Mouse (Mus musculus): ENCODE data around the gene Trak1. TPM values are rescaled to one million over a fixed set of nuclear protein-coding genes. Genes with fewer than 3 reads are reported as not detected.

The Trak1 gene
- polyA plus RNA-seq, 1 experiment, result 9.7 TPM

DNA sequence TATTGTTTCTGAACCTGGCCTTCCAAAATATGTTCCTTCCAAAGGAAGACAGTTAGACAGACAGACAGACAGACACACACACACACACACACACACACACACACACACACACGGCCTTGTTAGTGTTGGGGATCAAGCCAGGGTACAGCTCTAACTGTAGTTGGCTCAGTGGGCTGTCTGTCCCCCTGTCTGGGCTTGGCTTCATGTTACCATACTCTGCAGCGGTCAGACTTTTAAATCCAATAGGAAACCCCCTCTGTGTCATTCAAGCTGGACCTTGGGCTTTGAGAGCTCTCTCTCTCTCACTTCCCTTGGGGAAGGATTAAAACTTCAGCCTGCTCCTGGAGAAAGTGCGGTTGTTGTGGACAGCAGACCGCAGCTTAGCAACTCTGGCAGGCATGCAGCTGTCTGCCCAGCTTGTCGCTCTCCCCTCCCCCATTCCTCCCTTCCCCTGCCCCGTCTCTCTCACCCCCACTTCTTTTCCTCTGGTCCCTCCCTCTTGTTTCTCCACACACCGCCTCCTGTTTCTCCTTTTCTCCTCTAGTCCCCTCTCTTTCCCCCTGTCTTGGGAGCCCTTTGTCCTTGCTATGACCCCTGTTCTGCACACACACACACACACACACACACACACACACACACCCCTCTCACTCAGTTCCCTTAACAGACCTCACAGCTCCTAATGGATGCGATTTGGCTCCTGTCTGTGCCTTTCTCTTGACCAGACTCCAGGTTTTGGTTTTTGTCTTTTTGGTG, 34.8 kb downstream of the Trak1 start:
- H3K4me1 ChIP-seq, result peaks cover 42% of the 10 kb centered on the region

DNA sequence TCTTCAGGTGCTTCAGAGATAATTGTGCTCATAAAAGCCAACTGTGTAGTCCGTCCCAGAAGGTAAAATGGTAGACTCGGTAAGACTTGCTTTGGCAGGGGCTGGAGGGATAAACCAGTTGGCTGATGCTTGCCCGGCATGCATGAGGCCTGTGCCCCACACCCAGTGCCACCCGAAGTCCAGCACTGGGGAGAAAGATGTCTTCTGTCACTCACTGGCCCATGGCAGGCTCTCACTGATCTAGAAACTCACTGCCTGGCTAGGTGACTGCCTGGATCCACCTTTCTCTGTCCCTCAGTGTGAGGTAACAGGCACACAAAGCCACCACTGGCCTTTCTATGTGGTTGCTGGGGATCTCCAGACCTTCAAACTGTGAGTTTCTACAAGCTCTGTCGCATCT, 36.3 kb downstream of the Trak1 start:
- peaks cover under 1% of the 10 kb centered on the region; the same call in 1 of the 2 replicates for H3K9me3 ChIP-seq
- no peaks in the 10 kb centered on the region for H3K27me3 ChIP-seq (replicated peaks)
- H3K36me3 ChIP-seq (replicated peaks; ENCODE audit: low read length), result peaks cover 3% of the 10 kb centered on the region
- no peak overlapping the region for H3K4me3 ChIP-seq (replicated peaks)
- H3K4me1 ChIP-seq, result peaks cover 42% of the 10 kb centered on the region
- TF ChIP-seq GATA1 (IDR thresholded peaks at IDR 0.05; ENCODE audit: borderline replicate concordance, low read length) (no peak), FLI1 (IDR thresholded peaks at IDR 0.05; ENCODE audit: low read length) (no peak)

More for the DNA sequence above, 34.8 kb downstream of the Trak1 start:
- TF ChIP-seq GATA1 (IDR thresholded peaks at IDR 0.05; ENCODE audit: borderline replicate concordance, low read length) (no peak), FLI1 (IDR thresholded peaks at IDR 0.05; ENCODE audit: low read length) (no peak)
- H3K27me3 ChIP-seq (replicated peaks), result no peaks in the 10 kb centered on the region
- H3K4me3 ChIP-seq (replicated peaks), result peak overlapping the region; percentile 84
- peaks cover 4% of the 10 kb centered on the region for H3K9me3 ChIP-seq
- H3K36me3 ChIP-seq (replicated peaks; ENCODE audit: low read length), result peaks cover 6% of the 10 kb centered on the region

DNA sequence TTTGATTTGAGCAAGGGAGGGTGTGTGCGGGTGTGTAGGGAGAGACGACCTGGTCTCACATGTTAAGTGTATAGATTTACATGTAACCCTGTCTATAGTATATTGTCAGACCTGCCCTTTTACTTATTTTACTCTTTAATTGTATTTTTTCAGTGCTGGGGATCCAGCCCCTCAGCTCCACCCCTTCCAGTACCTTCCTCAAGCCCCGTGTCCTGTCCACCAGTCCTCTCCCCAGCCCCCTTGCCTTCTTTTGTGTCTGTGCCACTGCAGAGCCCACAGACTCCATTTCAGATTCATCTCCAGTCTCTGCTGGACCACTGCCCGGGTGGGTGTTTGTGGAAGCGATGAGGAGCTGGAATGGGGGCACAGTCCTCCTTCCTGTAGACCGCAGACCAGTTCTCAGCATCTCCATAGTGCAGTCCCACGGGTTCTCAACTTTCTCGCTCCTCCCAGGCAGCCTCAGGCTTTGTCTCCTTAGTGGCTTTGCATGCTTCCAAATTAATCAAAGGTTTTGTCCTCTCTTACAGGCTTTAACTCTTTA, 37.1 kb downstream of the Trak1 start:
- H3K9me3 ChIP-seq, result no peaks in the 10 kb centered on the region
- H3K4me3 ChIP-seq (replicated peaks), result no peak overlapping the region
- H3K4me1 ChIP-seq, result peaks cover 40% of the 10 kb centered on the region
- TF ChIP-seq FLI1 (IDR thresholded peaks at IDR 0.05; ENCODE audit: low read length) (no peak), GATA1 (IDR thresholded peaks at IDR 0.05; ENCODE audit: borderline replicate concordance, low read length) (no peak)
- no peaks in the 10 kb centered on the region for H3K27me3 ChIP-seq (replicated peaks)
- H3K36me3 ChIP-seq (replicated peaks; ENCODE audit: low read length), result no peaks in the 10 kb centered on the region

DNA sequence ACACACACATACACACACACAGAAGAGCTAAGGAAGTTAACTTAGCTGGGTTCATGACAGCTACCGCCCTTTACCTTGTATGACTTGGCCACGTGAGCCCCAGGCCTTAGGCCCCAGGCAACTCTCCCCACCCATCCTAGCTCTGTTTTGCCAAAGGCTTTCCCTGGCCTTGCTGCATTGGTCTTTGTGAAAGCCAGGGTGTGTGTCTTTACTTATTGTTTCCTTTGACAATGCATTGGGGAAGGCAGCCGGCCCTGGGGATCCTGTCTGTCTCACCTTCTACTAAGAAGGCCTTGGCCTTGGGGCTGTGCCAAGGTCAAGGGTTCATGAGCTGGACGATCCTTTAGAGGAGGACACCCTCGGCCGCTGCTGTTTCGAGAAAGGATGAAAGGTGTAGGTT, 38.3 kb downstream of the Trak1 start:
- TF ChIP-seq GATA1 (IDR thresholded peaks at IDR 0.05; ENCODE audit: borderline replicate concordance, low read length) (no peak), FLI1 (IDR thresholded peaks at IDR 0.05; ENCODE audit: low read length) (no peak)
- Histone ChIP-seq H3K4me3 (replicated peaks) (no peak overlapping the region), H3K27me3 (replicated peaks) (no peaks in the 10 kb centered on the region), H3K9me3 (no peaks in the 10 kb centered on the region), H3K36me3 (replicated peaks; ENCODE audit: low read length) (no peaks in the 10 kb centered on the region), H3K4me1 (peaks cover 35% of the 10 kb centered on the region)

DNA sequence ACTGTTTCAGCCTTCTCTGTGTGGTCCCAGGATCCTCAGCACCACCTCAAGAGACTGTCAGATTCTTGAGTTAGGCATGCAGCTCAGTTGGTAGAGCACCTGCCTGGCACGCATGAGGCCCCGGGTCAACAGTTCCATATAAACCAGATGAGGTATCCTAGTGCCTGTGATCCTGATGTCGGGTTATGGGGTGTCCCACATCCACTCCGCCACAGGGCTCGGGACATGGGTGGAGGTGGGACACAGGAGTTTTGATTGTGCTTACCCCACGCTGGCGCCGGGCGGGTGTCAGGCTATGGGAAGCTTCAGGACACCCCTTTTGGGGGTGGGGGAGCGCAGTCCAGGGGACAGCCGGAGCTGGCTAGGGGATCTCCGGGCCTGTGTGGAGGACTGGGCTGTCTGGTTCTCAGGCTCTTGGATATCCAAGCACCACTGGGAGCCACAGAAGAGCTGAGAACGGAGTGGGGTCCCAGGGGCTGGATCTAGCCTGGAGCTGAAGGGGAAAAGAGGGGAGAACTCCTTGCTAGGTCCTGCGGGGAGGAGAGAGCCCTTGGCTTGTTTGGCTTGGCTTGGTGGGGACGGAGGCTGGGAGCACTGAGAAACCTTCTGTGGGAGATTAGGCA, 39.1 kb downstream of the Trak1 start:
- TF ChIP-seq GATA1 (IDR thresholded peaks at IDR 0.05; ENCODE audit: borderline replicate concordance, low read length) (no peak), FLI1 (IDR thresholded peaks at IDR 0.05; ENCODE audit: low read length) (no peak)
- Histone ChIP-seq H3K4me3 (replicated peaks) (no peak overlapping the region), H3K27me3 (replicated peaks) (no peaks in the 10 kb centered on the region), H3K4me1 (peaks cover 26% of the 10 kb centered on the region), H3K36me3 (replicated peaks; ENCODE audit: low read length) (no peaks in the 10 kb centered on the region), H3K9me3 (no peaks in the 10 kb centered on the region)

DNA sequence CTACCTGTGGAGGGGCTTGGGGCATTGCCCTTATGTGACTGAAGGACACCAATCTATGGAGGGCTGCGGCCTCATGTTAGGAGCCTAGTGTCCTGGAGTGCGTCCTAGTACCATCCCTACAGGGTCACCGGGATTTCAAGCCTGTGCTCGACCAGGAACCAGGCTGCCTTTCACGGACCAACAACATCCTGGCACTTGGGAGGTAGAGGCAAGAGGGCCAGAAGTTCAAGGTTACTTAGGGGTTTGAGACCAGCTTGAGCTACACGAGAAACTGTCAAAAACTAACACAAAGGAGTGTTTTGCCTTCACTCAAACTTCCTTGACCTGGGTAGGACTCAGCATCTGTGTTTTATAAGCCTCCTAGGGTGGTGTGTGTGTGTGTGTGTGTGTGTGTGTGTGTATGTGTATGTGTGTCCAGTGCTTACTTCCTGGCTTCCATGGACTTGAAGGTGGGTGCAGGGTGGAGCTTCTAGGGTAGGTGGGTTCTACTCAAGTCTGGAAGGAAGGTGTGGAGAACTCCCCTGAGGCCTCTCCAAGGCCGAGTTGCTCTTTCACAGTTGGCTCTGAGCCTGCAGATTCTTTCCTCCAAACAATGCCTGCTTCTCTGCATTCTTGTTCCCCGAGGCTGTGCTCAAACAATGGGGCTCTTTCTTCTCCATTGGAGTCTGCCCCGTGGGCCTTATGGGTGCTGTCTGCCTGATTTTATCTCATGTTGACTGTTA, 40.1 kb downstream of the Trak1 start:
- Histone ChIP-seq H3K4me1 (peaks cover 17% of the 10 kb centered on the region), H3K36me3 (replicated peaks; ENCODE audit: low read length) (no peaks in the 10 kb centered on the region), H3K9me3 (no peaks in the 10 kb centered on the region), H3K4me3 (replicated peaks) (no peak overlapping the region), H3K27me3 (replicated peaks) (no peaks in the 10 kb centered on the region)
- TF ChIP-seq FLI1 (IDR thresholded peaks at IDR 0.05; ENCODE audit: low read length) (no peak), GATA1 (IDR thresholded peaks at IDR 0.05; ENCODE audit: borderline replicate concordance, low read length) (no peak)

DNA sequence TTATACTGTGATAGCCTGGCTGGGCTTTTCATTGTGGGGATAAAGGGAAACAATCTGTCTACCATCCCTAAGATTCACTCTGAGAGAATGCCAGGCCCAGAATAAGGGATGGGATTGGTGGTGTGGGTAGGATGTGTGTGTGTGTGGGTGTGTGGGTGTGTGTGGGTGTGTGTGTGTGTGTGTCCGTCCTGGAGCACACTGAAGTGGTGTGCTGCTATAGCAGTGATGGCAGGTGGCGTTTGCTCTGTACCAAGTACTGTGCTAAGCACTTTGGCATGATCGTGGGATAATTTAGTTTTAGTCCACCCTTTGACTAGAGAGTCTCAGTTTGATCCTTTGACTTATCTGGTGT, 40.6 kb downstream of the Trak1 start:
- no peaks in the 10 kb centered on the region for H3K36me3 ChIP-seq (replicated peaks; ENCODE audit: low read length)
- H3K9me3 ChIP-seq, result no peaks in the 10 kb centered on the region
- H3K27me3 ChIP-seq (replicated peaks), result no peaks in the 10 kb centered on the region
- H3K4me1 ChIP-seq, result peaks cover 16% of the 10 kb centered on the region
- H3K4me3 ChIP-seq (replicated peaks), result no peak overlapping the region
- TF ChIP-seq FLI1 (IDR thresholded peaks at IDR 0.05; ENCODE audit: low read length), result no peak
- no peak for TF ChIP-seq GATA1 (IDR thresholded peaks at IDR 0.05; ENCODE audit: borderline replicate concordance, low read length)

DNA sequence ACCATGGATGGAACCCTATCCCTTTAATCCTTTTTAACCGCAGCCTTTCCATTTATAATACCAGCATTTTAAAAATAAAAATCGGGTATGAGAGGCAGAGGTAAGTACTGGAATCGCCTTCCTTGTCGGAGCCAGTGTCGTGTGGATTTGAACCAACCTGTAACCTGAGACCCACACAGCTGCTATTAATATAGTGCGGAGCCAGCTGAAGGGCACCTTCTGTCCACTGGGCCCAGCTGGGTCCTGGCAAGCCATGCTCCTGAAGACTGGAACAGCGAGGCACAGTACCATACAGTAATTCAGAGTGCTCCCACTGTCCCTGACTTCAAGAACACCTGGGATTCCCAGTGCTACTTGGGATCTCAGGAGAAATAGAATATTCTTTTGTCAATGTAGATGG, 44.5 kb downstream of the Trak1 start:
- TF ChIP-seq GATA1 (IDR thresholded peaks at IDR 0.05; ENCODE audit: borderline replicate concordance, low read length) (no peak), FLI1 (IDR thresholded peaks at IDR 0.05; ENCODE audit: low read length) (no peak)
- Histone ChIP-seq H3K27me3 (replicated peaks) (peaks cover 2% of the 10 kb centered on the region), H3K36me3 (replicated peaks; ENCODE audit: low read length) (peaks cover 3% of the 10 kb centered on the region), H3K9me3 (no peaks in the 10 kb centered on the region), H3K4me3 (replicated peaks) (no peak overlapping the region), H3K4me1 (peaks cover 32% of the 10 kb centered on the region)

DNA sequence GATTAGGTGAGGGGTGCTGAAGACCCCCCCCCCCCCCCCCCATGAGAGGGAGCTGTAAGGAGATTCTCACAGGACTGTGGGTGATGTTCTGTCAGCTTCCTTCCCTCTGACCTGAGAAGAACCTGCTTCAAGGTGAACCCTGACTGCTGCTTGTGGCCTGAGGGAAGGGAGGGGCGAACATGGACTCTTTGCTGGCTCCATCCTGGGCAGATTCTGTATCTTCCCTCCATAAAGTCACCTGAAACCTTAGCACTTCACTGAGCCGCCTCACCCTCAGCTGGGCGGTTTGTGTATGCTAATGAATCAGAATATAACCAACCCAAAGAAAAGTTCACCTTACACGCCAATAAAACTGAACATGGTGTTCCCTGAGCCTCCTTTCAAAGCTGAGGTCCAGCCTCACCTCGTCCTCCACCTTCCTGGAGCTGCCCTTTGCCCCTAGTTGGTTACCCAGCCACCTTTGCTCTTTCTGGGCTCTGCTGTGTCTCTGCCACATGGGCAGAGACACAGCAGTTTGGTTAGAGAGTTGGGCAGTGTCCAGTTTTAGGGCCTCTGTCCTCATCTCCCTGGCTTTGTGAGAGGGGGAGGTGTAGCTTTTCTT, 45.3 kb downstream of the Trak1 start:
- Histone ChIP-seq H3K9me3 (no peaks in the 10 kb centered on the region), H3K4me3 (replicated peaks) (no peak overlapping the region), H3K36me3 (replicated peaks; ENCODE audit: low read length) (peaks cover 3% of the 10 kb centered on the region), H3K4me1 (peaks cover 37% of the 10 kb centered on the region), H3K27me3 (replicated peaks) (peaks cover 2% of the 10 kb centered on the region)
- TF ChIP-seq FLI1 (IDR thresholded peaks at IDR 0.05; ENCODE audit: low read length) (no peak), GATA1 (IDR thresholded peaks at IDR 0.05; ENCODE audit: borderline replicate concordance, low read length) (no peak)

All from megakaryocyte, embryonic 14.5 days (primary cell).